Comparison of ENCODE assay signal across 8 mouse cellular contexts in the genomic region with DNA sequence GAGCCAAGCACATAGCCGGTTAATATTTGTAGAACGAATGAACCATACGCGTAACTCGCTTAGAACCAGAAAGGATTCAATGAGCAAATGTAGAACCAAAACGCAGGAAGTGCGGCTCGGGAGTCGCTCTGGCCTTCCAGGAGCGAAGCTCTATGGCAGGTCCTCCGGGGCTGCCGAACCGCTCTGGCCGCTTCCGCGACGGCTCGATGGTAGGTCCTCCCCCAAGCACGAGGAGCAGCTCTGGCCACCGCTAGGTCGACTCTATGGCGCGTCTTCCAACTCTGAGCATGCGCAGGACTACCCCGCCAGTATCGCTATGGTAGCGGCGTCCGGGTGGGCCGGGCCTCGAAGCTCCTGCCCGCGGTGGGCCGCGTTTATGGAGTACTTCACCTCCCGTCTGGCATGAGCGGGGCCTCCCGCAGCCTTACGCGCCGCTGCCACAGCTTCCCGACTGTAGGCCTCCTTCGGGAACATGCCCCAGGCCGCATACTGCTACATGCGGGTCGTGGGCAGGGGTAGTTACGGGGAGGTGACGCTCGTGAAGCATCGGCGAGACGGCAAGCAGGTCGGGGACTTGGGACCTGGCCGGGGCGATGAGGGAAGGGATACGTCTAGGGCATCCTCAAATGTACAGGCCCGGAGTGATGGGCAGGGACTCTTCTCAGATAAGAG. TPM values are rescaled to one million over a fixed set of nuclear protein-coding genes. Genes with fewer than 3 reads are reported as not detected.
DNase-seq lines count a peak whose midpoint lies in the region; ATAC-seq lines count a peak whose summit lies in the region.

Nek4 (plus strand) TSS at position 224 of the 672 bp plus-strand sequence.

- peak within 1 kb of the TSS; percentile 58 for H3K4me3 ChIP-seq in intestine, embryonic 14.5 days (ENCODE audit: low read depth, low read length)

- DNase-seq in adrenal gland, adult 18-20 months (ENCODE audit: low spot score in 2 of 2): peak; percentile 91 to 92
- peak; percentile 97 for DNase-seq in embryo, embryonic 11 days
- DNase-seq in gastrocnemius, postnatal 25 days: peak; percentile 97
- peak; percentile 95 for DNase-seq in intestine, embryonic 14.5 days (ENCODE audit: low spot score)
- DNase-seq in left cerebral cortex, postnatal 14 days (ENCODE audit: low spot score in 2 of 2): peak; percentile 97
- peak; percentile 97 for DNase-seq in mesoderm, embryonic 11.5 days (ENCODE audit: low read depth, low spot score)
- peak; percentile 95 for DNase-seq in right cerebral cortex, postnatal 36 days (ENCODE audit: low spot score in 2 of 2)
- DNase-seq in yolk sac, embryonic 10.5 days (ENCODE audit: low spot score): peak; percentile 97

- peaks cover 5% of the 10 kb centered on the region; the same call in 1 of the 2 replicates for H3K4me1 ChIP-seq in intestine, embryonic 14.5 days (replicated peaks; ENCODE audit: control insufficient read depth, insufficient read depth, low read length)

- intact Hi-C loops in left cerebral cortex, postnatal 14 days (cut with DNase I): no loop called here

- no peaks in the 10 kb centered on the region for H3K9me3 ChIP-seq in intestine, embryonic 14.5 days (ENCODE audit: control insufficient read depth, low read length)

- peak within 1 kb of the TSS; percentile 81 for H3K4me2 ChIP-seq in intestine, embryonic 14.5 days (ENCODE audit: low read length)

- H3K36me3 ChIP-seq in intestine, embryonic 14.5 days (ENCODE audit: control insufficient read depth, insufficient read depth, low read length): peaks cover 5% of the 10 kb centered on the region; the same call in 1 of the 2 replicates

- ATAC-seq in intestine, embryonic 14.5 days (replicated peaks; ENCODE audit: low FRiP score, low TSS enrichment, low read depth): peak; percentile 99

- peak within 1 kb of the TSS; percentile 58 for H3K9ac ChIP-seq in intestine, embryonic 14.5 days (ENCODE audit: low read length)

- H3K27ac ChIP-seq in intestine, embryonic 14.5 days (ENCODE audit: low read depth): peak within 1 kb of the TSS; percentile 71

- H3K27me3 ChIP-seq in intestine, embryonic 14.5 days (replicated peaks; ENCODE audit: control insufficient read depth, insufficient read depth, low read length): no peaks in the 10 kb centered on the region

- WGBS in intestine, embryonic 14.5 days: under 1% methylated on average over 57 of the region's 57 CpGs

RNA-seq across cellular contexts. Expression of gene Nek4, which starts in this region (rescaled TPM):
- total RNA-seq in adrenal gland, adult 18-20 months (2021): 10 to 100 TPM; 10.3 to 11.8 TPM
- total RNA-seq in gastrocnemius, postnatal 25 days (2021): 1 to 10 TPM; 3.3 TPM
- polyA plus RNA-seq in intestine, embryonic 14.5 days (2014; fragmentation: Nextera tagmentation; extraction: Ambion mirVana): 10.9 and 12.6 TPM in 2 replicates
- total RNA-seq in left cerebral cortex, postnatal 14 days (2021): 10 to 100 TPM; 14.0 to 14.1 TPM

Comparison
In these comparisons a context has a peak if more than half of its experiments do, and no peak if none do; other contexts are left out.
1. Peak in every context shown above with its lines: DNase-seq, ATAC-seq, H3K4me3 ChIP-seq and H3K27ac ChIP-seq.